Mouse (Mus musculus) ES-Bruce4 (cell line): ENCODE measurements around the gene Fhl3.

Experiments used
- CTCF ChIP-seq: IDR thresholded peaks from one replicate; pipeline ENCODE4 v1.8.1; 2011; ENCODE audit warnings: low read depth, low read length
- POLR2A ChIP-seq: IDR thresholded peaks from one replicate; pipeline ENCODE4 v1.8.1; 2011; ENCODE audit warnings: low read length; ENCODE audit not compliant: insufficient read depth

DNA sequence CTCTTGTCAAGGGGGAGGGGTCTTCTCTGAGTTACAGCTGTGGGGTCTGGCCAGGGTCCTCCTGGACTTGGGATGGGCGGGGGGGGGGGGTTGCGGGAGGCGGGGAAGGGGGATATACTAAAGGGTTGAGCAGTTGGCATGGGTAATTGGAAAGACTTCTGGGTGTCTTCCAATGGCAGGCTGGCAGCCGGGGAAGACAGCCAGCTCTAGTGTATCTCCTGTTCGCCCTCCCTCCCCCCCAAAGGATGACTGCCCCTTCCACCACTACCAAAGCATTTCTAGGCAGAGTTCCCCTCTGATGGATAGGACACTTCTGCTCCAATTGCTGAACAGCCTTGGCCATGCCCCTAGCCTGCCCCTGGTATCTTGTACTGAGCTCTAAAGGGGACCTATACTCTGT lies 1.4 kb downstream of the Fhl3 start:
- TF ChIP-seq CTCF (no peak), POLR2A (no peak)
